Mouse (Mus musculus) bone marrow, adult 2 months (tissue): ENCODE measurements at regions not wholly inside any gene's neighbourhood (a gene's known extent, or its start where the extent isn't known, plus 50 kb on each side); places are given as distances from the start of the nearest gene placed in this dataset.

Experiments used
- H3K27ac ChIP-seq: fragments of 200-500 bp; 2 replicates; pipeline ENCODE4 v1.5.1; 2012; ENCODE audit warnings: low read depth, mild to moderate bottlenecking, control low read depth, inconsistent platforms, low read length; ENCODE audit not compliant: control insufficient read depth, poor library complexity, insufficient read depth
- H3K4me1 ChIP-seq: fragments of 200-500 bp; 2 replicates; pipeline ENCODE4 v1.6.1; 2011; ENCODE audit warnings: low read length; ENCODE audit not compliant: control insufficient read depth, insufficient read depth
- H3K4me3 ChIP-seq: fragments of 200-500 bp; replicated peaks from 2 replicates; pipeline ENCODE3; 2011; ENCODE audit warnings: mild to moderate bottlenecking, low read depth, low read length, control low read depth; ENCODE audit not compliant: control insufficient read depth
- CTCF ChIP-seq: fragments of 200-500 bp; IDR thresholded peaks from 2 replicates; pipeline ENCODE4 v1.5.1; 2011; ENCODE audit warnings: low read length, control low read depth; ENCODE audit not compliant: control insufficient read depth, insufficient read depth
- POLR2A ChIP-seq: fragments of 200-500 bp; IDR thresholded peaks from 2 replicates; pipeline ENCODE4 v1.6.1; 2011; ENCODE audit warnings: low read depth, mild to moderate bottlenecking, control low read depth, low read length, borderline replicate concordance; ENCODE audit not compliant: control insufficient read depth
- WGBS: fragments of 180-500 bp; shearing (Covaris S2); methylation state at CpG from one replicate; pipeline ENCODE4 v1.1.7; 2018; 5-methylcytosine and 5-hydroxymethylcytosine counted together

- no peak for TF ChIP-seq CTCF
- no peak for TF ChIP-seq POLR2A
- WGBS: 18% methylated on average over 2 of the region's 2 CpGs
- no peak overlapping the region for H3K4me3 ChIP-seq
- no peak overlapping the region for H3K27ac ChIP-seq
- peaks cover 2% of the 10 kb centered on the region for H3K4me1 ChIP-seq
Measured at GRCm38 (mm10) chr3:41465893-41466292, 89.6 kb upstream of the Jade1 start.

- WGBS: 61% methylated on average over 11 of the region's 11 CpGs
- TF ChIP-seq CTCF: no peak
- no peak for TF ChIP-seq POLR2A
- Histone ChIP-seq H3K4me1 (peaks cover 2% of the 10 kb centered on the region), H3K4me3 (no peak overlapping the region), H3K27ac (no peak overlapping the region)
Measured at GRCm38 (mm10) chr3:41462953-41463644, 92.4 kb upstream of the Jade1 start.

DNA sequence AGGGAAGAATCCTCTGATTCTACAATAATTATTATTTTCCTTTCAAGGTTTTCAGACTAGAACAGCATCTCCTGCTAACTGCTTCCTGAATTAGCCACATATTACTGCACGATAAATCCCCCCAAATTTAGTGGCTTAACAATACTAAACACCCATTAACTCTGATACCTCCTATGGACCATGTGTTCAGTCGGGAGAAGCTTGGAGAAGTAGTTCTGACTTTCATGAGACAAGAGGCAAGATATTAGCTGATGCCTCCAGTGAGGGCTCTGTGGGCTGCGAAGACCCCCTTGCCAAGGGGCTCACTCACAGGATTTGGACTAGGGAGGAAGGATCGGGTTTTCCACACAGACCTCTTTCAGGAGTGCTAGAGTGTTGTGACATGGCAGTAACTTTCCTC is 95.4 kb upstream of the Jade1 start:
- 85% methylated on average over 4 of the region's 4 CpGs for WGBS
- H3K27ac ChIP-seq: no peak overlapping the region
- peaks cover 2% of the 10 kb centered on the region for H3K4me1 ChIP-seq
- TF ChIP-seq POLR2A (no peak), CTCF (no peak)
- H3K4me3 ChIP-seq: no peak overlapping the region

DNA sequence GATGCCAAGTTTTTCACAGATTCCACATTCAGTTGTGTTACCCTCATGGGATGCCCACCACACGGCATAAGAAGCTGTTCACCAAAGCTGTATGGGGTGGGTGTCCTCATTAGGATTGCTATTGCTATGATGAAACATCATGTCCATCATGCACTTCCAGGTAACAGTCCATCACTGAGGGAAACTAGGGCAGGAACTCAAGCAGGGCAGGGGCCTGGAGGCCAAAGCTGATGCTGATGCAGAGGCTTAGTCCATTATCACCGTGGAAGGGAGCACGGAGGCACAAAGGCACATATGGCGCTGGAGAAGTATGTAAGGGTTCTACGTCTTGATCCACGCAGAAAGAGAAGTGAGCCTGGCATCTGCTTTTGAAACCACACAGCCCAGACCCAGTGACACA is 97.4 kb upstream of the Jade1 start:
- Histone ChIP-seq H3K27ac (no peak overlapping the region), H3K4me1 (no peaks in the 10 kb centered on the region; the same call in 1 of the 2 replicates), H3K4me3 (no peak overlapping the region)
- no peak for TF ChIP-seq POLR2A
- TF ChIP-seq CTCF: no peak
- WGBS: 84% methylated on average over 6 of the region's 6 CpGs

GRCm38 (mm10) chr3:41453525-41453924 is 102.0 kb upstream of the Jade1 start:
- 75% methylated on average over 3 of the region's 3 CpGs for WGBS
- Histone ChIP-seq H3K27ac (no peak overlapping the region), H3K4me1 (no peaks in the 10 kb centered on the region; the same call in 1 of the 2 replicates), H3K4me3 (no peak overlapping the region)
- TF ChIP-seq POLR2A (no peak), CTCF (no peak)

DNA sequence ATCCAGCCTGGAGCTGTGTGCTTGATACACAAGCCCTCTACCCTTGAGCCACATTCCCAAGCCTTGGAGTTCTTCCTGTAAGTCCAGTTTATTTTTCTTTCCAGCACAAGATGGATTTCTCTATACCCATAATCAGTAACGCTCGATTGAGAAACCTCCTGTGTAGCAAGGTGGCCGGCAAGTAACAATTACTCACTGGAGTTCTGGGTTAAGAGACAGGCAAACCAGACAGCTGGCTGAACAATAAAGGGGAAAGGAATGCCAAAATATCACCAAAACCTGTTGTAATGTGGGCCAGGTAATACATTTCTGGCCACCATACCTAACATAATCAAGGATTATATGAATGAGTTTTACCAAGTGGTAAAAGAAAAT is 102.8 kb upstream of the Jade1 start:
- Histone ChIP-seq H3K4me1 (no peaks in the 10 kb centered on the region; the same call in 1 of the 2 replicates), H3K4me3 (no peak overlapping the region), H3K27ac (0 out of 2 replicates have a peak overlapping the region, but pooled peaks have one; percentile 8)
- 38% methylated on average over 3 of the region's 3 CpGs for WGBS
- TF ChIP-seq CTCF: no peak
- TF ChIP-seq POLR2A: no peak

GRCm38 (mm10) chr3:41452020-41452715 is 103.4 kb upstream of the Jade1 start:
- WGBS: 47% methylated on average over 3 of the region's 3 CpGs
- no peaks in the 10 kb centered on the region; the same call in 1 of the 2 replicates for H3K4me1 ChIP-seq
- 0 out of 2 replicates have a peak overlapping the region, but pooled peaks have one; percentile 8 for H3K27ac ChIP-seq
- TF ChIP-seq CTCF (no peak), POLR2A (no peak)
- no peak overlapping the region for H3K4me3 ChIP-seq

- Histone ChIP-seq H3K27ac (no peak overlapping the region), H3K4me3 (no peak overlapping the region), H3K4me1 (no peaks in the 10 kb centered on the region; the same call in 1 of the 2 replicates)
- TF ChIP-seq CTCF (no peak), POLR2A (no peak)
- WGBS: 90% methylated on average over 1 of the region's 1 CpGs
Measured at GRCm38 (mm10) chr3:41450696-41451095, 104.8 kb upstream of the Jade1 start.

DNA sequence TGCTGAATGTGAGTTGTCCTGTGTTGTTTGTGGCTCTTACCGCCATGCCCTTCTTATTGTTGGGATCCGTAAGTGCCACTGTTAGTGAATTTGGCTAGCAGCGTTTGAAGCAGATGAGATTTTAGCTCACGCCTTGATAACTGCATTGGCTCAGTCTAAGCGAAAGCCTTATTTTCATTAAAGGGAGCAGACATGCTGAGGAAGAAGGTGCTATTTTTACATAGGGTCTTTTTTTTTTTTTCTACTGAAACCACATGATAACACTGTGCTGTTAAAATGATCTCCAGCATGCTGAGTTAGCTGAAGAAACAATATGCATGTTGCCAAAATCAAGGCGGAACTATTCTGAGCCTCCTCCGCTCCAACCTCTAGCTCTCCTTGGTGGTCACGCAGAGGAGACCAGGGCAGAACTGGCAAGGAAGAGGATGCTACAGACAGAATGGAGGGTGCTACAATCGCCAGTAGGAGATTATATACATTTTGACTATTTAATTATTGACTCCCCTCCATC is 111.2 kb upstream of the Jade1 start:
- H3K4me1 ChIP-seq: no peaks in the 10 kb centered on the region
- no peak for TF ChIP-seq CTCF
- no peak for TF ChIP-seq POLR2A
- 79% methylated on average over 9 of the region's 9 CpGs for WGBS
- no peak overlapping the region for H3K4me3 ChIP-seq
- no peak overlapping the region for H3K27ac ChIP-seq
